Mouse (Mus musculus) ES-E14 (cell line): ENCODE data around the gene Ehmt2. TPM values are rescaled to one million over a fixed set of nuclear protein-coding genes. Genes with fewer than 3 reads are reported as not detected.
A peak's percentile ranks its signal among the peaks of the same experiment; 100 is the strongest.

Experiments used
- DNase-seq: peaks from one replicate; pipeline ENCODE4 v3.0.0-alpha.2; 2013; ENCODE audit warnings: low read depth, low spot score
- H3K27ac ChIP-seq: 2 replicates; pipeline ENCODE4 v1.5.1; 2012; ENCODE audit warnings: low read depth, mild to moderate bottlenecking, low read length, moderate library complexity, mixed read lengths; ENCODE audit not compliant: poor library complexity, insufficient read depth, severe bottlenecking
- H3K36me3 ChIP-seq: 2 replicates; pipeline ENCODE4 v1.6.1; 2012; ENCODE audit warnings: mild to moderate bottlenecking, low read length, moderate library complexity, mixed read lengths; ENCODE audit not compliant: control insufficient read depth, poor library complexity, insufficient read depth, severe bottlenecking
- H3K4me1 ChIP-seq, 2 experiments: fragments of 150-350 bp in 1 of 2; sonication (generic) in 1 of 2; 2 replicates each; pipeline ENCODE4 v1.6.1; 2012; ENCODE audit warnings: low read length in 2 of 2, mild to moderate bottlenecking in 1 of 2, mixed read lengths in 1 of 2; ENCODE audit not compliant: control insufficient read depth in 2 of 2, insufficient read depth in 2 of 2, poor library complexity in 1 of 2
- H3K4me3 ChIP-seq, 2 experiments: fragments of 150-350 bp in 1 of 2; sonication (generic) in 1 of 2; 2 replicates each; pipeline ENCODE4 v1.5.1; 2012; ENCODE audit warnings: low read length in 2 of 2, low read depth in 1 of 2, mild to moderate bottlenecking in 1 of 2, mixed read lengths in 1 of 2; ENCODE audit not compliant: insufficient read depth in 1 of 2, poor library complexity in 1 of 2, severe bottlenecking in 1 of 2
- H3K9ac ChIP-seq: 2 replicates; pipeline ENCODE4 v1.6.1; 2012; ENCODE audit warnings: low read depth, mild to moderate bottlenecking, low read length, mixed read lengths; ENCODE audit not compliant: poor library complexity, insufficient read depth, severe bottlenecking
- H3K9me3 ChIP-seq: fragments of 150-350 bp; sonication (generic); 2 replicates; pipeline ENCODE4 v1.6.1; 2012; ENCODE audit warnings: low read depth, mild to moderate bottlenecking, low read length; ENCODE audit not compliant: control insufficient read depth, insufficient read depth
- CHD2 ChIP-seq: IDR thresholded peaks from 2 replicates; pipeline ENCODE4 v1.6.1; 2014; ENCODE audit warnings: mild to moderate bottlenecking, low read depth, low read length, inconsistent platforms
- HCFC1 ChIP-seq: IDR thresholded peaks from 2 replicates; pipeline ENCODE4 v1.6.1; 2012; ENCODE audit warnings: low read length, inconsistent platforms, borderline replicate concordance; ENCODE audit not compliant: insufficient read depth
- MAFK ChIP-seq: IDR thresholded peaks from 2 replicates; pipeline ENCODE4 v1.6.1; 2014; ENCODE audit warnings: mild to moderate bottlenecking, low read depth, low read length, inconsistent platforms; ENCODE audit not compliant: insufficient read depth
- ZC3H11A ChIP-seq: IDR thresholded peaks from 2 replicates; pipeline ENCODE4 v1.6.1; 2012; ENCODE audit warnings: low read depth, mild to moderate bottlenecking, inconsistent platforms, low read length, borderline replicate concordance
- ZNF384 ChIP-seq: IDR thresholded peaks from 2 replicates; pipeline ENCODE4 v1.6.1; 2012; ENCODE audit warnings: low read depth, low read length, inconsistent platforms
- in situ Hi-C, 2 experiments: fragments of 600-800 bp; cut with MboI; formaldehyde crosslinking; loops; one replicate each; pipeline ENCODE4 v1.15.1; 2025; ENCODE audit warnings: low sequenced_read_pairs in 2 of 2, inconsistent platforms in 1 of 2; ENCODE audit not compliant: unreplicated experiment in 2 of 2
- total RNA-seq: library from RNA; depleted of rRNA; stranded (reverse); fragments of 300-350 nt; gene quantifications from 2 replicates; pipeline ENCODE4 v1.2.3, GENCODE M21; 2012

Gene Ehmt2
- total RNA-seq, 1 experiment: 124 TPM

GRCm38 (mm10) chr17:34928841-34929240 is 30.6 kb downstream of the Ehmt2 start:
- in situ Hi-C loops: no loop called here
- Histone ChIP-seq H3K27ac (no peak overlapping the region), H3K9me3 (no peaks in the 10 kb centered on the region), H3K9ac (no peak overlapping the region), H3K4me1 (peaks cover 0 to 12% of the 10 kb centered on the region in 2 experiments; a peak in 2 of 4 replicates), H3K4me3 (no peak overlapping the region), H3K36me3 (peaks cover 3% of the 10 kb centered on the region; the same call in 1 of the 2 replicates)
- DNase-seq: no peak
- no peak for TF ChIP-seq HCFC1
- no peak for TF ChIP-seq CHD2
- no peak for TF ChIP-seq ZNF384
- TF ChIP-seq ZC3H11A: no peak
- no peak for TF ChIP-seq MAFK

DNA sequence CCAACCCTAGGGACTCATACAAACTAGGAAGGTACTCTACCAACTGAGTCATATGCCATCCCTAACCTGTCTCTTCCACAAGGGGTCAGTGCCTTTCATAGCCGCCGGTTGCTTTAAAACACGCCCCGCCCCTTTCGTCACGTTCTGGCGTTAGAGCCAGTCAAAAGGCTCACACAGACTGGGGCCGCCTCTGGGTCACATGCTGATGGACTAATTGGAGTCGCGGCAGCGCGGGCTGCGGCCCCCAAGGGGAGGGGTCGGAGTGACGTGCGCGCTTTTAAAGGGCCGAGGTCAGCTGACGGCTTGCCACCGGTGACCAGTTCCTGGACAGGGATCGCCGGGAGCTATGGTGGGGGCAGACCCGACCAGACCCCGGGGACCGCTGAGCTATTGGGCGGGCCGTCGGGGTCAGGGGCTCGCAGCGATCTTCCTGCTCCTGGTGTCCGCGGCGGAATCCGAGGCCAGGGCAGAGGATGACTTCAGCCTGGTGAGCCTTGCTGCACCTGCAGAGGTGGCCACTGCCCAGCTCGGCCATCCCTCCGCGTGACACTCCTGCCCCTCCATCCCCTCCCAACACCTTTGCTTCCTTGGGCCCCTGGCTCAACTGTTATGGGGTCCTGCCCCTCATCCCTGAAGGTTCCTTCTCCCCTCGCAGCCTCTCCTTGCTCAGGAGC is 32.9 kb downstream of the Ehmt2 start, which contains the start of gene Neu1:
TSS of gene Neu1 (plus strand) at position 193 of the 674 bp plus-strand sequence.
- Histone ChIP-seq H3K9ac (peak within 1 kb of the TSS; percentile 77), H3K4me3 (peak within 1 kb of the TSS; percentile 83), H3K9me3 (no peaks in the 10 kb centered on the region), H3K4me1 (peaks cover 0 to 22% of the 10 kb centered on the region in 2 experiments; a peak in 2 of 4 replicates), H3K36me3 (peaks cover 14% of the 10 kb centered on the region; the same call in 1 of the 2 replicates), H3K27ac (peak within 1 kb of the TSS; percentile 28; the same call in 1 of the 2 replicates)
- in situ Hi-C loops: no loop called here
- TF ChIP-seq CHD2 (no peak), ZC3H11A (no peak), MAFK (no peak), ZNF384 (no peak), HCFC1 (no peak)
- DNase-seq: peak; percentile 99

- peak overlapping the region; percentile 77 for H3K9ac ChIP-seq
- peaks cover 0 to 22% of the 10 kb centered on the region in 2 experiments; a peak in 2 of 4 replicates for H3K4me1 ChIP-seq
- in situ Hi-C loops: no loop called here
- H3K9me3 ChIP-seq: no peaks in the 10 kb centered on the region
- H3K4me3 ChIP-seq: peak overlapping the region; percentile 83
- H3K36me3 ChIP-seq: peaks cover 14% of the 10 kb centered on the region; the same call in 1 of the 2 replicates
- DNase-seq: no peak
- no peak overlapping the region for H3K27ac ChIP-seq
- no peak for TF ChIP-seq ZC3H11A
- TF ChIP-seq MAFK: no peak
- no peak for TF ChIP-seq ZNF384
- TF ChIP-seq CHD2: no peak
- no peak for TF ChIP-seq HCFC1
Observed at GRCm38 (mm10) chr17:34931735-34932098, 33.4 kb downstream of the Ehmt2 start.

DNA sequence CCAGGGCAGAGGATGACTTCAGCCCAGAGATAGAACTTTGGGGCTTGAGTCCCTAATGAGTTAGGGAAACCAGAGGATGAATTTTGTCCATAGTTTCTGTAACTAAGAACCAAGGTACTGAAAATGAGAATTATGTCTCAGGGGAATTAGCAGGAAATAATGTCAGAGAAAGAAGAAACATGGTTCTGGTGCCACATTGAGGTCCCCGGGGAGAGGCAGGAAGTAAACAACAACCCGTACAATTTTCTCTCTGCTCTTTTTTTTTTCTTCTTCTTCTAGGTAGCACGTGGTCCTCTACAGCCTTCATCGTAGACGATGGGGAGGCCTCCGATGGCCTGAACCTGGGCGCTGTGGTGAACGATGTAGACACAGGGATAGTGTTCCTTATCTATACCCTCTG is 34.0 kb downstream of the Ehmt2 start:
- no peak overlapping the region for H3K27ac ChIP-seq
- in situ Hi-C loops: no loop called here
- no peak for TF ChIP-seq MAFK
- no peak for TF ChIP-seq ZC3H11A
- no peak for TF ChIP-seq CHD2
- no peak for TF ChIP-seq HCFC1
- TF ChIP-seq ZNF384: no peak

More for the DNA sequence above, 34.0 kb downstream of the Ehmt2 start:
- Histone ChIP-seq H3K36me3 (peaks cover 14% of the 10 kb centered on the region; the same call in 1 of the 2 replicates), H3K9me3 (no peaks in the 10 kb centered on the region), H3K4me1 (peaks cover 0 to 22% of the 10 kb centered on the region in 2 experiments; a peak in 2 of 4 replicates), H3K9ac (no peak overlapping the region), H3K4me3 (no peak overlapping the region)
- no peak for DNase-seq
